Mouse (Mus musculus): Measurements from ENCODE around the gene Pabpn1l. TPM values are rescaled to one million over a fixed set of nuclear protein-coding genes. Genes with fewer than 3 reads are reported as not detected.

Pabpn1l gene
- polyA plus RNA-seq, 1 experiment: not detected

DNA sequence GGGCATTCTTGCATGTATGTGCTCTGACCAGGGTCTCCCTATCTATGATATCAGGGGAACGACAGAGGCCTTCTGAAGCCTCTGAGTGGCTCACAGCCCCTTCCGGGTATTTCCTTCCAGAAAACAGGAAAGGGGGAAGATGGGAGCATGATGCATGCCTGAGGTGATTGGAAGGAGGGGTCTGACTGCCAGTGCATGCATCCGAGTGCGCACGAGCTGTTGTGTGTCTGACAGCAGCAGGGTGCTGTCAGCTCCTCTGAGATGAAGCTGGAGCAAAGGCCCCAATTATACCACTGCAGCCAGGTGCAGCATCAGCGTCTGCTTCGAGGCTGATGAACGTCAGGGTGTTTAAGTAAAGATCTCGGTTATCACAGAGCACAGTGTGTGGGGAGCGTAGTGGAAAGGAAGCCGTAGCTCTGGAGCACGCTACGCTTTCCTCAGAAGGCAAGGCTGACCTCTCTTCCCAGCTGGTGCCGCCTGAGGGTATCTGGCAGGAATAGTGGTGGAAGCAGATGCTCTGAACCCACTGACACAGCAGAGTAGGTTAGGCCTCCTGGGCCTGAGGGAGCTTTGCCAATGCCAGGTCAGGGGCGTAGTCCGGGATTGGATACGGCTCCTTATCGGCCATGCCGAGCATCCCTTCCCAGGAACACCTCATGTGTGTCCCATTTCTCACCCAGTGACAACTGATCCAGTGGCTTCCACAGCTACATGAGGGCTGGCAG lies 28.6 kb downstream of the Pabpn1l start:
- no peaks in the 10 kb centered on the region for H3K27me3 ChIP-seq (ENCODE audit: control insufficient read depth)
- H3K4me1 ChIP-seq (ENCODE audit: control insufficient read depth): peaks cover 6% of the 10 kb centered on the region
- TF ChIP-seq GATA1 (IDR thresholded peaks at IDR 0.05; ENCODE audit: low read length): no peak
- no peak for TF ChIP-seq TAL1 (IDR thresholded peaks at IDR 0.05; ENCODE audit: low read length)
- no peaks in the 10 kb centered on the region; the same call in 1 of the 2 replicates for H3K36me3 ChIP-seq (ENCODE audit: control insufficient read depth)
- no peak overlapping the region for H3K4me3 ChIP-seq (replicated peaks)
- H3K9me3 ChIP-seq (ENCODE audit: control insufficient read depth, low read length): no peaks in the 10 kb centered on the region

DNA sequence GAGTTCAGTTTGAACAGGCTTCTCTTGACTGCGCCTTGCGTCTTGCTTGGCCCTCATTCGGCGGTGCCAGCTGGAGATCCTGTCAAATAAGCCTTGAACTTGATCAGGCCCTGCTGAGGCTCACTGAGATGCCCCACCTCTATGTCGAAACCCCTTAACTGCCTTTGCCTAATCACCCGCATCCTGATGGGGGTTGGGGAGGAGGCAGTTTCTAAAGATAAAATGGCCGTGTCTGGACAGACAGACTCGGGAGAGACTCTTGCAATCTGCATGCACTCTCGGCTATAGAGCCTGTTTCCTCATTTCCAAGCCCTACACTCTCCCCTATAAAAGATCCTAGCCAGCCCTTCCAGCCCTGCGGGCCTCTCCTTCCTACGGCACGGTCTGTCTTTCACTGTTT lies 29.3 kb downstream of the Pabpn1l start:
- Histone ChIP-seq H3K27me3 (ENCODE audit: control insufficient read depth) (no peaks in the 10 kb centered on the region), H3K4me3 (replicated peaks) (no peak overlapping the region), H3K36me3 (ENCODE audit: control insufficient read depth) (no peaks in the 10 kb centered on the region; the same call in 1 of the 2 replicates), H3K9me3 (ENCODE audit: control insufficient read depth, low read length) (no peaks in the 10 kb centered on the region), H3K4me1 (ENCODE audit: control insufficient read depth) (peaks cover 6% of the 10 kb centered on the region)
- TF ChIP-seq TAL1 (IDR thresholded peaks at IDR 0.05; ENCODE audit: low read length) (no peak), GATA1 (IDR thresholded peaks at IDR 0.05; ENCODE audit: low read length) (no peak)

DNA sequence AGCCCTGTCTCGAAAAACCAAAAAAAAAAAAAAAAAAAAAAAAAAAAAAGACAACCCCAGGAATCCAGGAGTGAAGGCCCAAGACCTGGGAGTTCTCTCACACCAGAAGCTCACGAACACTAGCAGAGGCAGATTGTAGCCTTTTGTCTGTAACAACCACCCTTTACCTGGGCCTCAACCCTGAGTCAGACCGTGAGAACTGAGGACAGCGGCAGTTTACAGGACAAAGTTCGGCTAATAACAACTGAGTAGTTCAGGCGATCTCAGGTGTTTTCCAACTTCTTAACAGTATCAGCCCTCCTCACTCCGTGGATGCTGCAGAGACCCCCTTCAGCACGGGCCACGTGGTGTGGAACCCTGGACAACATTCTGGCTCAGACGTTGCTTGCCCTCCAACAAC lies 35.8 kb downstream of the Pabpn1l start:
- H3K4me1 ChIP-seq (ENCODE audit: control insufficient read depth): no peaks in the 10 kb centered on the region
- peaks cover 7% of the 10 kb centered on the region for H3K27me3 ChIP-seq (ENCODE audit: control insufficient read depth)

DNA sequence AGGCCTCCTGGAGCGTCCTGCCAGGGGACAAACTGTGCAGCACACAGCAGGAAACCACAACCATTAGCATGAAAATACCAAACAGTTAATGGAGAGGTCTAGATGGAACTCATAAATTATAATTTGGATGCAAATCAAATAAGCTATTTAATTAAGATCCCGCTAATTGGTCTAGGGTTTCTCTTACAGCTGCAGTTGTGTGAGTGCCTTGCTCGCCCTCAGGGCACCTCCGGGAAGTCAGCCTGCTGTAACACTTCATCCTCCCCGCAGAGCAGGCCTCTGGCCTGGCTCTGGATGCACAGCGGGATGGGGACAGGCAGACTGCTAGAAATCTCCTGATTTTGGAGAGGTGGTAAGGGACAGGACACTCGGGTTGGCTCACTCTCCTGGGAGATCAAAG lies 36.4 kb downstream of the Pabpn1l start:
- H3K27me3 ChIP-seq (ENCODE audit: control insufficient read depth): peaks cover 7% of the 10 kb centered on the region
- no peaks in the 10 kb centered on the region for H3K36me3 ChIP-seq (ENCODE audit: control insufficient read depth)
- H3K4me1 ChIP-seq (ENCODE audit: control insufficient read depth): no peaks in the 10 kb centered on the region
- H3K4me3 ChIP-seq (replicated peaks): no peak overlapping the region
- H3K9me3 ChIP-seq (ENCODE audit: control insufficient read depth, low read length): no peaks in the 10 kb centered on the region
- TF ChIP-seq TAL1 (IDR thresholded peaks at IDR 0.05; ENCODE audit: low read length) (no peak), GATA1 (IDR thresholded peaks at IDR 0.05; ENCODE audit: low read length) (no peak)

More for the DNA sequence above, 35.8 kb downstream of the Pabpn1l start:
- H3K9me3 ChIP-seq (ENCODE audit: control insufficient read depth, low read length): no peaks in the 10 kb centered on the region
- H3K4me3 ChIP-seq (replicated peaks): no peak overlapping the region
- TF ChIP-seq GATA1 (IDR thresholded peaks at IDR 0.05; ENCODE audit: low read length): no peak
- TF ChIP-seq TAL1 (IDR thresholded peaks at IDR 0.05; ENCODE audit: low read length): no peak; the same call in 2 of the 3 replicates
- no peaks in the 10 kb centered on the region for H3K36me3 ChIP-seq (ENCODE audit: control insufficient read depth)

DNA sequence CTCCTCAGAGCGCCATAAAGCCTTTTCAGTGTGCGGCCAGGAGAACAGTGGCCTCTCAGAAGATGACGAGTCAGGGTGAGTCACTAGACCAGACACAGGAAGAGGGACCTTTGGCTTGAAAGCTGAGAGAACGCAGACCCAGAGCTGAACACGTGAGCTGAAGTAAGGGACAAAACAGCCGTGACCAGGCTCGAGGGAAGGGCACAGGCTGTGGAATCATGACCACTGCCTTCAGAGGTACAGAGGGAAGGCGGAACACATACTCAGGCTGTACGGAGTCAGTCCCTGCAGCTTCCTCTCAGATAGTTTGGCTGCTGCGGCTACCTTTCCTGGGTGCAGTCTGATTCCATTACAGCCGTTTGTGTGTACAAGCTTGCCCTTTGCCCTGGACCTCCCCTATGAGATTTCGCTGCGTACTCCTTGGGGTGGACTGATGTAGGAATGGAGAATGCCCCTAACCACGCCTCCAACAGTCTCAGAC lies 37.1 kb downstream of the Pabpn1l start:
- no peaks in the 10 kb centered on the region for H3K36me3 ChIP-seq (ENCODE audit: control insufficient read depth)
- H3K27me3 ChIP-seq (ENCODE audit: control insufficient read depth): peaks cover 9% of the 10 kb centered on the region
- no peaks in the 10 kb centered on the region for H3K4me1 ChIP-seq (ENCODE audit: control insufficient read depth)
- TF ChIP-seq TAL1 (IDR thresholded peaks at IDR 0.05; ENCODE audit: low read length) (no peak), GATA1 (IDR thresholded peaks at IDR 0.05; ENCODE audit: low read length) (no peak)
- H3K4me3 ChIP-seq (replicated peaks): no peak overlapping the region
- H3K9me3 ChIP-seq (ENCODE audit: control insufficient read depth, low read length): no peaks in the 10 kb centered on the region

DNA sequence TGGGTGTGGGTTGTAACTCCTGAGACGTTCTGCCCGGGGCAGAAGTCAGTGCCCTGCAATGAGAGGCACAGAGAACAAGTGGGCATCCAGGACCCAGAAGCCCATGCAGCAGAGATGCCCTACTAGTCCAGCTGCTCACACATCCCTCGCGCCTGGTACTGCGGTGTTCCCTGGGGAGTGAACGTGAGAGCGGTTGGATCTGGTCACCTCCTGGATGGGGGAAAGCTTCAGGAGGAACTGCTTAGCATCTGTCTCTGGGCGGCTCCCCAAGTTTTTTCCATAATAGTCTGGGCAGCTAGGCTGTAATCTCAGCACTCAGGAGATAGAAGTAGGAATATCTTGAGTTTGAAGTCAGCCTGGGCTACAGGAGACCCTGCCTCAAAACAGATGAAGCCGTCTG lies 37.6 kb downstream of the Pabpn1l start:
- H3K4me3 ChIP-seq (replicated peaks): no peak overlapping the region
- TF ChIP-seq GATA1 (IDR thresholded peaks at IDR 0.05; ENCODE audit: low read length) (no peak), TAL1 (IDR thresholded peaks at IDR 0.05; ENCODE audit: low read length) (no peak)
- no peaks in the 10 kb centered on the region for H3K9me3 ChIP-seq (ENCODE audit: control insufficient read depth, low read length)
- H3K27me3 ChIP-seq (ENCODE audit: control insufficient read depth): peaks cover 9% of the 10 kb centered on the region
- H3K36me3 ChIP-seq (ENCODE audit: control insufficient read depth): no peaks in the 10 kb centered on the region
- H3K4me1 ChIP-seq (ENCODE audit: control insufficient read depth): no peaks in the 10 kb centered on the region

DNA sequence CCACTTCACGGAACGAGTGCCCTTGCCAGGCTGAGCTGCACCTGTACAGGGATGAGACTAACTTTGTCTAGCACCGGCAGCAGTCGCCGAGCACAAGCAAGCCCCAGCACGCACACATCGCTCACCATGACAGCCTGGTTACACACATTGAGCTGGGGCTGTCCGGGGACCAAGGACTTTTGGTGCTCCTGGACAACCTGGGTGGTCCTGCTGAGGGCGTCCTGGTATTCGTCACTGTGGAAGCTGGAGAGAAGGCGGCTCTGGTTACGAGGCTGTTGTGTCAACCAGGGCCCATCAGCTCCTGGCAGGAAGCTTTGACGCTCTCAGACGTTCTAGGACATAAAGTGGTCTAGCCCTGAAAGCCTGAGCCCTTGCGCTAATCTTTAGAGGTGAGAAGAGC lies 41.6 kb downstream of the Pabpn1l start:
- H3K27me3 ChIP-seq (ENCODE audit: control insufficient read depth): peaks cover 18% of the 10 kb centered on the region
- no peak overlapping the region for H3K4me3 ChIP-seq (replicated peaks)
- H3K36me3 ChIP-seq (ENCODE audit: control insufficient read depth): no peaks in the 10 kb centered on the region
- TF ChIP-seq TAL1 (IDR thresholded peaks at IDR 0.05; ENCODE audit: low read length) (no peak), GATA1 (IDR thresholded peaks at IDR 0.05; ENCODE audit: low read length) (no peak)
- no peaks in the 10 kb centered on the region for H3K9me3 ChIP-seq (ENCODE audit: control insufficient read depth, low read length)
- peaks cover 15% of the 10 kb centered on the region for H3K4me1 ChIP-seq (ENCODE audit: control insufficient read depth)

DNA sequence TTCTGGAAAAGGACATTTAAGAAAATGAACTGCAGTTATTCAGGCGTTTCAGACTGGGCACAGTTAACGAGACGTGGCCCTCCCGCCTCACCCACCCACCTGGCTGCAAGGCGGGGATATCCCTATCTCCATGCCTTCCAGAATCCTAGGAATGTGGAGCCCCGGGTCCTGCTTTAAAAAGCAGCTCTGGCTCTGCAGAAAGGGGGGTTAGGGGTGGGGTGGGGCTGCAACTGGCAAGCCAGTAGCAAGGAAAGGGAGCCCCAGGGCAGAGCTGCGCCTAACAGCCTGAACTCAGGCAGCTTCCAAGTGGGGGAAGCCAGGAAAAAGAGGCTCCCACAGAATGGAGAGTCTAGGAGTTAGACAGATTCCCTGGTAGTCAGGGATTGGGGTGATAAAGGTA lies 43.3 kb downstream of the Pabpn1l start:
- TF ChIP-seq TAL1 (IDR thresholded peaks at IDR 0.05; ENCODE audit: low read length): no peak
- no peak for TF ChIP-seq GATA1 (IDR thresholded peaks at IDR 0.05; ENCODE audit: low read length)
- H3K4me1 ChIP-seq (ENCODE audit: control insufficient read depth): peaks cover 32% of the 10 kb centered on the region

DNA sequence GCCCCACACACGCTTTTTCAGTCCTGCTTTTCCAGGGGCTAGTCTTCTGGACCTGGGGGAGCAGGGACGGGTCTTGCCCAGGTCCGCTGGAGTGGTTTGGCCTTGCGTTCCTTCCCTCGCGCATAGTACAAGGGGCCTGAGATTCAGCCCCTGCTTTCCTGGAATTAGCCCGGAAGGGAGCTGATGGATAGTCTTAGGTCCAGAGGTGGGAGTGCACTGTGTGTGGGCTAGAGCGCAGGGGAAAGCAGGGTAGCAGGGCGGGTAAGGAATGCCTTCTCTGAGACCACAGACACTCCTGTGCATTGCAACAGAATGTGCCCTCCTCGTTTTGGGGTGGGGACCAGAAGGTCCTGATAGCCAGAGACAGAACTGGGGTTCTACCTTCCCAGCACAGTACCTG lies 45.4 kb downstream of the Pabpn1l start:
- peaks cover 33% of the 10 kb centered on the region for H3K36me3 ChIP-seq (ENCODE audit: control insufficient read depth)
- TF ChIP-seq TAL1 (IDR thresholded peaks at IDR 0.05; ENCODE audit: low read length) (no peak), GATA1 (IDR thresholded peaks at IDR 0.05; ENCODE audit: low read length) (no peak)
- peak overlapping the region; percentile 79 for H3K4me3 ChIP-seq (replicated peaks)
- peaks cover 53% of the 10 kb centered on the region for H3K4me1 ChIP-seq (ENCODE audit: control insufficient read depth)
- H3K27me3 ChIP-seq (ENCODE audit: control insufficient read depth): peaks cover 11% of the 10 kb centered on the region; the same call in 1 of the 2 replicates
- H3K9me3 ChIP-seq (ENCODE audit: control insufficient read depth, low read length): no peaks in the 10 kb centered on the region

More for the DNA sequence above, 43.3 kb downstream of the Pabpn1l start:
- no peaks in the 10 kb centered on the region for H3K9me3 ChIP-seq (ENCODE audit: control insufficient read depth, low read length)
- H3K4me3 ChIP-seq (replicated peaks): no peak overlapping the region
- peaks cover 12% of the 10 kb centered on the region; the same call in 1 of the 2 replicates for H3K27me3 ChIP-seq (ENCODE audit: control insufficient read depth)
- H3K36me3 ChIP-seq (ENCODE audit: control insufficient read depth): peaks cover 12% of the 10 kb centered on the region

Measured in erythroblast, embryonic 14.5 days (primary cell).